Mouse (Mus musculus) layer of hippocampus, adult 2 months (tissue): ENCODE data around the gene Gm9821. TPM values are rescaled to one million over a fixed set of nuclear protein-coding genes. Genes with fewer than 3 reads are reported as not detected.

Experiments used
- DNase-seq, 2 experiments: peaks; one replicate each; pipeline ENCODE4 v3.0.0; 2022; ENCODE audit warnings: low spot score in 2 of 2
- H3K27ac ChIP-seq: fragments of 200-600 bp; 2 replicates; pipeline ENCODE4 v1.8.1; 2022
- H3K4me3 ChIP-seq: fragments of 200-600 bp; 2 replicates; pipeline ENCODE4 v1.8.1; 2022; ENCODE audit warnings: mild to moderate bottlenecking
- CTCF ChIP-seq: fragments of 200-600 bp; conservative IDR thresholded peaks from 2 replicates; pipeline ENCODE4 v1.8.1; 2022; ENCODE audit warnings: antibody characterized with exemption, mild to moderate bottlenecking, moderate library complexity
- total RNA-seq, 2 experiments: library from RNA; stranded (reverse); gene quantifications; 2 replicates each; pipeline ENCODE4 v1.2.3; 2021

Gene Gm9821
- total RNA-seq, 2 experiments from 2014 or later: not detected

GRCm38 (mm10) chr2:91958049-91958448 is 12.5 kb downstream of the Gm9821 start:
- no peak for TF ChIP-seq CTCF

GRCm38 (mm10) chr2:91958701-91959457 is 13.4 kb downstream of the Gm9821 start:
- TF ChIP-seq CTCF: peak; percentile 89
- DNase-seq: peak in 1 of 2 experiments; percentile 61
- H3K4me3 ChIP-seq: peak overlapping the region; percentile 38
- peak overlapping the region; percentile 89 for H3K27ac ChIP-seq

More at GRCm38 (mm10) chr2:91958049-91958448, 12.5 kb downstream of the Gm9821 start:
- Histone ChIP-seq H3K27ac (peak overlapping the region; percentile 89), H3K4me3 (no peak overlapping the region)
- DNase-seq: no peak

- Histone ChIP-seq H3K27ac (peak overlapping the region; percentile 89), H3K4me3 (peak overlapping the region; percentile 38)
- no peak for DNase-seq
- TF ChIP-seq CTCF: no peak
These were observed 14.3 kb downstream of the Gm9821 start for GRCm38 (mm10) chr2:91959544-91960410.

DNA sequence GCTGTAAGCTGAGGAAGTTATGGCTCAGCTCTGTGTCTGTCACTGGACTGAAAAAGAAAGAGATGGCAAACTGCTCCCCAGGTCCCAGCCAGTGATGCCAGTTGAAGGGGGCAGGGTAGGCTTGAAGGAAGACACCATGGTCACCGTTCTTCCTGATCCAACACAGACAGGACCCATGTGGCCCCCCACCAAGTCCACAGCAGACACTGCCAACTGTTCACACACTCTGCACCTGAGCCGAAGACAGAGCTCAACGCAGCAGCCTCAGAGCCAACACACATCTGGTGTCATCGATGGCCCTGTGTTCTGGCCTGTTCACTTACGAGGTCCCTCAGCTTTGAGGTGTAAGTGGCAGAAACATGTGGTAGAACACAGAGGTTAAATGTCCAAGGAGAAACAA is 15.0 kb downstream of the Gm9821 start:
- TF ChIP-seq CTCF: no peak
- Histone ChIP-seq H3K27ac (peak overlapping the region; percentile 89), H3K4me3 (peak overlapping the region; percentile 38; the same call in 1 of the 2 replicates)

GRCm38 (mm10) chr2:91961901-91962761 is 16.6 kb downstream of the Gm9821 start:
- no peak for TF ChIP-seq CTCF
- DNase-seq: no peak
- Histone ChIP-seq H3K4me3 (peak overlapping the region; percentile 86), H3K27ac (peak overlapping the region; percentile 97)

More for the DNA sequence above, 15.0 kb downstream of the Gm9821 start:
- no peak for DNase-seq

DNA sequence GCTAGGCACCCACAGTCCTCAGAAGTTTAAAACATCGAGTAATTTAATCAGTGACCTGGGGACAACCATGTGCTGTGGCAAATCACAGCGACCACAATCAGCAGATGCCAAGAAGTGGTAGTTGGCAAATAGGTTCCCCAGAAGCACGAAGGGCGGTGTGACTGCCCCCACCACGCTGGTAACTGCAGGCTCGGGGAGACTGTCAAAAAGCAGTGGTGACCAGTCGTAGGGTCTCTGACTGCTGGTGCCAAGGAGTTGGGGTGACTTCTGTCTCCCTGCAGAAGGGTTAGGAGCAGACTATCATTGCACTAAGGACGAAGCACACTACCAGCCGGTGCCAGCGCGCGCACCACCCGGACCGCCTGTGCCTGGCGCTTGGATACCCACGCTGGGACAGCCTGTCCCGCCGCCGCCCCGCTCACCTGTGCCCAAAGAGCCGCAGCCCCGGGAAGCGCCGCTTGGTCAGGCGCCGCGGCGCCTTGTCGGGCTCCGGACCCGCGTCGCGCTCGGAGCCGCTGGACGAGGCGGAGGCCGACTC is 17.4 kb downstream of the Gm9821 start:
- Histone ChIP-seq H3K27ac (peak overlapping the region; percentile 97), H3K4me3 (peak overlapping the region; percentile 86)
- no peak for TF ChIP-seq CTCF
- DNase-seq: no peak

DNA sequence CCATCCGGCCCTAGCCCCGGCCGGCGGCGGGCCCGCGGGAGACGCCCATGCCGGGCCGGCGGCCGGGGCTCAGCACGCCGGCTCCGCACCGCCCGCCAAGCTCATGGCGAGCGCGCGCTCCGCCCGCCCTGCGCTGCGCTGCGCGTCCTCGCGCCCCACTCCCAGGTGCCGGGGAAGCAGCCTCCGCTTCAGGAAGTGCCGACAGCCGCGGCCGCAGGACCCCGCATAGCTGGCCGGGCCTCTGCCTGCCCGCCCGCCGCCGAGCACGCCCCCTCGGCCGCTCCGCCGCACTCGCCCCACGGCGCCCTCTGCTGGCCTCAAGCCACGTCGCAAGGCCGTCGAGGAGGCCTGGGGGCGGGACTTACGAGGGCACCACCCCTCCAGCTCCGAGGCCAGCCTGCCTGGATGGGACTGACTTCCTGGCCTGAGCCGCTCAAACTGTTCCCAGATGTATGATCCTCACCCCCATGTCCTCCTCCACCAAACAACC is 18.0 kb downstream of the Gm9821 start:
- TF ChIP-seq CTCF: peak; percentile 90
- Histone ChIP-seq H3K27ac (peak overlapping the region; percentile 97), H3K4me3 (peak overlapping the region; percentile 86)
- peak; percentile 93 to 96 for DNase-seq

DNA sequence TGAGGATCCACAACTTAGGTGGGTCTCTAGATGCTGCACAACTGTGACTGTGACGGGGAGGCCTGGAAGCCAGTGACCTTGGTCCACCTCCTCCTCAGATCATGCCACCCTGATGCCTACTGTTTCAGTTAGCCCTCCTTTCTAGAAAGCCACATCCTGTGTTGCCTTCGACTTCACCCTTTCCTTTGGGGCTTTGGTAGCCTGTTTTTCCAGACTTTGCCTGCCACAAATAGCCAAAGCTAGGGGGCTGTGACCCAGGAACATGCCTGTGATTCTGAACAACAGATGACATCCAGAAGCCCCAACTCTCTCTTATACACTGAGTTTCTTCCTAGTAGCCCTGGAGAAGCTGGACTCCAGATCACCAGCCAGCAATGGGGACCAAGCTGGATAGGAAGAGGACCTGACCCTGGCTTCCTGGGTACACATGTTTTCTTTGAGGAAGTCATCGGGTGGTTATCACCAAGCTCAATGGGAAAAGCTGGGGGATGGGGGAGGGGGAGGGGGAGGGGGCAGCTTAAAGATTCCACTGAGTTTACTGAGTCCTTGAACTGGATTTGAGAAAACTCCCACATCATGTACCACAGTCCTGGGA is 19.2 kb downstream of the Gm9821 start:
- peak overlapping the region; percentile 97; the same call in 1 of the 2 replicates for H3K27ac ChIP-seq
- no peak overlapping the region for H3K4me3 ChIP-seq
- no peak for DNase-seq
- no peak for TF ChIP-seq CTCF

DNA sequence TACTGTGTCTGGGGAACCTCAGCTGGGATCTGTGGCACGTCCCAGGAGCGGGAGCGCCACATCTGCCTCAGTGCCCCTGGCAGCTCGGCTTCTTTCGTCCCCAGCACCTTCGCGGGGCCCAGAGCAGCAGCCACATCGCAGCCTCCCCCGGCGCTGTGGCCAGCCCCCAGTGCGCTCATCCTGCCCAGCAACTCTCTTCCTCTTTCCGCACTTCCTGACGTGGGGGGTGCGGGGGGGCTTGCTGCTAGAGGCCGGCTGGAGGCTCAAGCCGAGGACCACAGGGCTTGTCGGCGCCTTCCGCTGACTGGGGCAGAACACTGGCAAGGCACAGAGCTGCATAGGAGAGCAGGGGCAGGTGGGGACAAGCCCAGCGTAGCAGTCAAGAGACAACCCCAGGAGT is 19.9 kb downstream of the Gm9821 start:
- peak overlapping the region; percentile 30; the same call in 1 of the 2 replicates for H3K4me3 ChIP-seq
- TF ChIP-seq CTCF: no peak
- no peak for DNase-seq
- peak overlapping the region; percentile 57; the same call in 1 of the 2 replicates for H3K27ac ChIP-seq

- Histone ChIP-seq H3K4me3 (no peak overlapping the region), H3K27ac (no peak overlapping the region)
- DNase-seq: no peak
- TF ChIP-seq CTCF: no peak
These were observed 20.9 kb downstream of the Gm9821 start for GRCm38 (mm10) chr2:91966367-91966766.

DNA sequence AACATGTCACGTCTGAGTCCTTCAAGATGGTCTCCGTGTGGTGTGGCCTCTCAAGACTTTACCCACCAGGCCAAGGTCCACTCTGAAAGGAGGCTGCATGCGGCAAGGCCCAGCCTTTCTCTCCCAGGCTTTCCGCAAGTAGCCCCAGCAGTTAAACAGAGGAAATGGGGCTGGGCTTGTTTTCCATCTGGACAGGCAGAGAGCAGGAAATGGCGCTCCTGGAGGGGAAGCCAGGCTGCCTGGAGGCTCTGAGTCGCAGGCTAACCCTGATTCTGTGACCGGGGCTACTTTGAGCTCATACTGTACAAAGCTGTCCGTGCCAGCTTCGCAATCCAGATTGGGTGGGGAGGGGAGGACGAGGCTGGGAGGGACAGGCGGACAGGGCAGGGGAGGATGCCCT is 22.5 kb downstream of the Gm9821 start:
- Histone ChIP-seq H3K4me3 (no peak overlapping the region), H3K27ac (peak overlapping the region; percentile 62)
- no peak for TF ChIP-seq CTCF
- DNase-seq: no peak
